Mouse (Mus musculus) layer of hippocampus, postnatal 14 days (tissue): ENCODE data around the gene Clec2d. TPM values are rescaled to one million over a fixed set of nuclear protein-coding genes. Genes with fewer than 3 reads are reported as not detected.

ENCODE experiments used
- DNase-seq, 2 experiments: peaks; one replicate each; pipeline ENCODE4 v3.0.0; 2021 to 2022; ENCODE audit warnings: low spot score in 2 of 2, mixed read lengths in 1 of 2
- microRNA-seq, 2 experiments: library from miRNA; unstranded; fragments of <30 nt; microRNA quantifications; one replicate each; pipeline ENCODE4 v1.2.0; 2021
- total RNA-seq, 2 experiments: library from RNA; stranded (reverse); gene quantifications; 2 replicates each; pipeline ENCODE4 v1.2.3; 2021

Clec2d gene
- total RNA-seq, 2 experiments from 2014 or later: 6.9 to 7.6 TPM

- DNase-seq: no peak
These were observed 41.9 kb downstream of the Clec2d start for GRCm38 (mm10) chr6:129222188-129222800.

DNA sequence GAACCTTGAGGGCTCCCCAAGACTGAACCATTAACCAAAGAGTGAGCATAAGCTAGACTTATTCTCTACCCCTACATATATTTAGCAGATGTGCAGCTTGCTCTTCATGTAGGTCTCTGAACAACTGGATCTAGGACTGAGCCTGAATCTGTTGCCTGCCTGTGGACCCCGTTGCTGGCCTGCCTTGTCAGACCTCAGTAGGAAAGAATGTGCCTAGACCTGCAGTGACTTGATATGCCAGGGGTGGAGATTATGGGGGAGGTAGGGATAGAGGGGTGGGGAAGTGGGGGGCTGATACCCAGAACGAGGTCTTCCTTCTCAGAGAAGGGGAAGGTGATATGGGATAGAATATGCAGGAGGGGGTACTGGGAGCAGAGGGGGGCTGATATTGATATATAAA lies 43.2 kb downstream of the Clec2d start:
- DNase-seq: no peak

- no peak for DNase-seq
These were observed 43.7 kb downstream of the Clec2d start for GRCm38 (mm10) chr6:129224090-129224489.

- no peak for DNase-seq
These were observed 44.7 kb downstream of the Clec2d start for GRCm38 (mm10) chr6:129225078-129225477.

- no peak for DNase-seq
These were observed 48.7 kb downstream of the Clec2d start for GRCm38 (mm10) chr6:129228935-129229773.

- peak in 1 of 2 experiments; percentile 29 for DNase-seq
These were observed 49.6 kb downstream of the Clec2d start for GRCm38 (mm10) chr6:129229774-129230578.

- DNase-seq: no peak
These were observed 51.8 kb downstream of the Clec2d start for GRCm38 (mm10) chr6:129232005-129232841.

GRCm38 (mm10) chr6:129232842-129233205 lies 52.4 kb downstream of the Clec2d start:
- DNase-seq: peak; percentile 28 to 35

DNA sequence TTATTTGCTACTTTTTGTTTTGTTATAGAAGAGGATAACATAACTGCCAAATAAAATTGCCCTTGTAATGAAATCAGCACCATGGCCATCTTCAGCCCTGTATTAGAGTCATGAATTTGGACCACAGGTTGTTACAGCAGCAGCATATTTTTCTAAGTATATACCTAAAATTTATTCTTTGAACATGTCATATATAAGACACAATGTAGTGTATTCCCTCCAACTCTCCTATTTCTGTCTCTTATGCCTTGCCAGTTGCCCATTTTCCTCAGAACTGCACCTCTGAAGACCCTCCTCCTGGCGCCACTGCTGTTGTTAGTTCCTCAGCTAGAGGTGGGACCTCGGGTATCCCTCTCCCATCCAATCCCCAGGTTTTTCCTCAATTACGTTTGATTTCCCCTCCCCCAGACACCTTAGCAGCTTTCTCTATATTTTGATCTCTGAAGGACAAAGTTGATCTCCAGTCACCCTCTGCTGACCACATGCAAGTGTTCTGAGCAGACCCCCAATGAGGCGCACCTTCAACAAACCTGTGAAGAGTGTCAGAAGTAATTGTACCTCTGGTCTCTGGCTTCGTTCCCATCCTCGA lies 53.0 kb downstream of the Clec2d start:
- no peak for DNase-seq

- no peak for DNase-seq
These were observed 53.5 kb downstream of the Clec2d start for GRCm38 (mm10) chr6:129233955-129234369.

DNA sequence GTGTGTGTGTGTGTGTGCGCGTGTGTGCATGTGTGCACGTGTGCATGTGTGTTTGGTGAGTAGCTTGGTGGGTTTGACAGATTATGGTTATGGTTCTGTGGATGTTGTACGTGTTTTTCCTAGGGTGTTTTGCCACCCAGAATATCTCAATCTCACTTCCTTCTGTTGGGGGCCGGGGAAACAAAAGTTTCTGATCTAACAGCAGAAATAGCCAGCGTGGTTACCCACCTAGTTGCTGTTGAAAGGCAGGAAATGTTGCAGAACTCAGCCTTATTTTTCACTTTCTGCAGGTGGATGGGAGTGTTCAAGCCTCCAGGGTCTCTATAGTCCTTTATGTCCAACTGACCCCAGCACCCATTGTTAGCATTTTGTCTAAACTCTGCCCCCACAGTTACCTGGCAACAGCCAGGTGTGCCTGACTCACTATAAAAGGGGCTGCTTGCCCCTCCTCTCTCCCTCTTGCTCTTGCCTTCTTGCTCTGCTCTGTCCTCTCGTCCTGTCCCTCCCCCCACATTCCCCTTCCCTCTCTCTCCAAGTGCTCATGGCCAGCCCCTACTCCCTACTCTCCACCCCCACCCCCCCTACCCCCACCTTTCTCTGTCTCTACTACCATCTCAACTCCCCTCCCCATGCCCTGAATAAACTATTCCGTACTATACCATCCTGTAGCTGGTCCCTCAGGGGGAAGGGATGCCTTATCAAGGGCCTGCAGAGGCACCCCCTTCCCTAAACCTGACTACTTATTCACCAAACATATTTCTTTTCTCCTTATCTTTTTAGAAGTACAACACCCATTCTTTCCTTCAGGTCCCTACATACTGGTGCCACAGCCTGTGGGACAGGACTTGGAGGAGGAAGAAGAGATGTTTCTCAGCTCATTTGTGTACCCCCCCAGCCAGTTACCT lies 54.3 kb downstream of the Clec2d start:
- DNase-seq: no peak

DNA sequence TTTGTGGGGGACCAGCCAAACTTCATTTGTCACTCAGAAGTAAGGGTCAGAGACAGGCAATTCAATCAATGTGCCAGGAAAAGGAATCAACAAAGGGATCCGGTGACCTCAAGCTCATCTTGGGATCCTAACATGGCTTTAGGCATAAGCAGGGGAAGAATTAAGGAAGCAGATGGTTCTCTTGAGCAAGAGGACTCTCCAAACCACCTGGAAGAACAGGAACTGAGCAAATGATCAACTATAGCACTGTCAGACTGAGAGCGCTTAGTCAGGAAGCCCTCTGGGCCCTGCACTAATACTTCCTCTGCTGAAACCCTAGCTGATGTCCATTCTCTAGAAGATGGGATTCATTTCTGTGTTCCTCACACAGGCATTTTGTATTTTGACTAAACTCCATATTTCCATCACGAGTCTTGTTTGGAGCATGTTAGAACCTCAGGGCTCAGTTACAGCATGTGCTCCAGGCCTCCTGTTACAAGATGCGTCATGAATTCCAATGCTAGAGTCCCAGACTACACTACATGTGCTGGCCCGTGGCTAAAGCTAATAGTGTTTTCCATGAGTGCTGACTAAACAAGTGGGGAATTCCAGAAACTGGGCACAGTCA lies 55.5 kb downstream of the Clec2d start:
- no peak for DNase-seq

Small RNA genes within 50 kb of the gene (microRNA-seq; reads per million reads assigned to microRNA genes)
- 0 reads per million in 2 experiments for gene Gm27514

Other genes with a start within 250 kb of the Clec2d start
- gene Clec2g, start 246.2 kb upstream of the Clec2d start, total RNA-seq: not detected
- not detected for gene Klrb1f, start 134.7 kb upstream of the Clec2d start, total RNA-seq
- gene Clec2e, start 79.7 kb upstream of the Clec2d start, total RNA-seq: not detected
- not detected for gene Cd69, start 94.8 kb downstream of the Clec2d start, total RNA-seq
- not detected for gene 4922502D21Rik, start 151.2 kb downstream of the Clec2d start, total RNA-seq
- not detected for gene Clec12a, start 162.1 kb downstream of the Clec2d start, total RNA-seq
- gene Clec12b, start 205.3 kb downstream of the Clec2d start, total RNA-seq: not detected
- under 1 TPM in 1 of 2 experiments, not detected in 1; 0.23 TPM for gene Clec1b, start 216.7 kb downstream of the Clec2d start, total RNA-seq
- not detected for gene Clec9a, start 228.2 kb downstream of the Clec2d start, total RNA-seq